Mouse (Mus musculus): ENCODE data around the gene Bcl11a.

Bcl11a gene

DNA sequence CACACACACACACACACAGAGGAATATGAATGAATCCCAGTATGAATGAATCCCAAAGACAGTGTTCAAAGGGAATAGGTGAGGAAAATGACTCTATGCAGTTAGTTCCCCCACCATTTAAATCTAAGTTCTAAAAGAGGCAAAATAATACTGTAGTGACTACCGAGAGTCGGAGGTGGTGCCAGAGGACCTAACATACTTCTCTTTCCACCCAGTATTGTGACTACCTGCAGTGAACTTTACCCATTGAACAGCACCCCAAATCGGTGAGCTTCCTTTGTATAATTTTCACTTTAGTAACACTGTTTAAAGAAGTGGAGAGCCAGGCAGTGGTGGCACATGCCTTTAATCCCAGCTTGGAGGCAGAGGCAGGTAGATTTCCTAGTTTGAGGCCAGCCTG, 121.7 kb downstream of the Bcl11a start:
- DNase-seq (ENCODE audit: low read depth, low spot score): no peak

DNA sequence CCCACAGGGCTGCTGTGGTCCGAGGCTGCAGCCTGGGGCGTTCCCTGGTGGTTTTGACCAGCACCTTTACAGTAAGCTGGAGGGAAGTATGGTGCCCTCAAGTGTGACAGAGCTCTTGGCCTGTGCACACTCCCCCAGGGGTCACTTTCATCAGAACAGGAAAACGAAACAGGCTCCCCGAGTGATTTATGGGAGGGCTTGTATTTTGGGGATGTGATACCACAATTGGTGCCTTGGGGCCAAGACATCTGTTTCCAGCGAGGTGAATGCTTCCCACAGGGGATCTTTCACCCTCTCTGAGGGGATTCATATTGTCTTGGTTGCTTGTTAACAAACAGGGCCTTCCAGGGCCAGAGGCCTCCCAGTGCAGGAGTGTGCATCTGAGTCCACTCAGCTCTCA, 122.5 kb downstream of the Bcl11a start:
- DNase-seq (ENCODE audit: low read depth, low spot score): no peak

DNA sequence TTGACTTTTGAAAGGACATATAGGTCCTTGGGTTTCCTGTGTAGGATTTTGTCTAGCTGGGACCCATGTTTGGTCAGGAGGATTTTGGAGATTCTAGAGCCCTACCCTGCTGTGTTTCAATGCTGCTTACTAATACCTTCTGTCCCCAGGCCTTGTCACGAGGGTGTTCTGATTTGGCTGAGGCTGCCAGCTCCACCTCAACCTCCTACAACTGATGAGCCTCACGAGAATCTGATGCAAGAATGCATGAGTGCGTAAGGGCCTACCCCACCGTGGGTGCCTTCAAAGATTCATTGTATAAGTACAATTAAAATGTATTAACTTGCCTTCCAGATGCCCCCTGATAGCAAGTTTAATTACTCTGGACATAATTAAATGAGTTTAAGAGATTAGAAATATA, 123.4 kb downstream of the Bcl11a start:
- DNase-seq (ENCODE audit: low read depth, low spot score): no peak

DNA sequence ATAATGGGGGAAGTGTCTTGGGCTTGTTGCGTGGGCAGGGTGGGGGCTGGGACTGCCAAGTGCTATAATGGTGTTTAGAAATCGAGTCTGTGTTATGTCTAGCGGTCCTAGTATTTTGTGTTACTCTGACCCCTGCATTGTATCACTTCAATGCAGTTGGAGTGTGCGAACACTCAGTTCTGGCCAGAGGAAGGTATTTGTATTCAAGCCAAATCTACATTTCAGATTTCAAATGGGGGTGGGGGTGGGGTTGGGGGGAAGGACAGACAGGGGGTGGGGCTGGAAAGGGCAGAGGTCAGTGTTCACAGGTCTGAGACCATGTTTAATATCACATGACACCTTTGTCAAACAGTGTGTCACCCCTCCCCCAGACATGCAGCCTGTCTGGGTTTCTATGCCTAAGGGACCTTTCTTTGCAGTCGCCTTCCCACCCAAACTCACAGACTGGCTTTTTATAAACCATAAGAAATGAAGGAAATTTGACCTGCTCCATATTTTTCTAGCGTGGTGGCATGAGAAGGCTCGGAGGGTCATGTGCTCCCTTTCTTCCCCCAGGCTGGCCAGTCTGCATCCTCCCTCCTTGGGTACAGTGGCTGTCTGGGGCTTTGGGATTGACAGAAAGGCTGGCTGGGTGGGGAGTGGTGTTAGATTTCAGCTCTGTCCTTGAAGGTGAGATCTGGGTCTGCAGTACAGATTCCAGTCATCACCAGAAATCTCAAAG, 124.9 kb downstream of the Bcl11a start:
- no peak for DNase-seq (ENCODE audit: low read depth, low spot score)

DNA sequence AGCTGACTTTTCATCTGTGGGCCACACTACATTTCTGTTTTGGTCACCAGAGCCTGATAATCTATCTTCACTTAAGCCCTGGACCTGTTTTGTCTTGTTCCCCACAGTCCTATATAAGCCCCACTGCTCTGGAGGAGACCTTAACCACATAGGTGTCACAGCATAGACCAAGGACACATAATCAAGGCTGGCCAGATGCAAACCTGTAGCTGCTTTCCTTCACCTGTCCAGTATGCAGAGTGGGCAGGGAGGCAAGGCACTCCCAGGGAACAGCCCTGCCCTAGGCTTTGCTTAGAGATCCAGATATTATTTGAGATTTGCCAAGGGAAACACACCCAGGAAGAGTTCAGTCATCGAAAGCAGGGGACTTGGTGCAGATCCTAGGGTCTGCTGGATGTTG, 125.6 kb downstream of the Bcl11a start:
- DNase-seq (ENCODE audit: low read depth, low spot score): no peak

DNA sequence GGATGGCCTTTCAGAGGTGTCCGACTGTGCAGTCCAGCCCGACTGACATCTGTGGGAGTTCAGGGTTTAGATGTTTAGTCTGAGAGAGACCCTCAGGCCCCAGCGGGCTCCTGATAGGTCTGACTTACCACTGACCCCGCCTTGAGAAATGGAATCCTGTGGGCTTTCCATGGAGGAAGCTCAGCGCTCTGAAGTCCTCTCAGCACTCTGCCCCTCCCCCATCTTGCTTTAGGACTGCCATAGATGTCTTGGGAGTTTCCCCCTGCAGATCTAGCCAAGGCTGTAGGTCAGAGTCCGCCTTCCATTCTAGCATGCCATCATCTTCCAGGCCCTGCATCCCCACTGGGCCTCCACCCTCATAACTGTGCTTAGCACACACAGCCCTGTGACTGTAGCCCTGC, 131.1 kb downstream of the Bcl11a start:
- DNase-seq (ENCODE audit: low read depth, low spot score): no peak

DNA sequence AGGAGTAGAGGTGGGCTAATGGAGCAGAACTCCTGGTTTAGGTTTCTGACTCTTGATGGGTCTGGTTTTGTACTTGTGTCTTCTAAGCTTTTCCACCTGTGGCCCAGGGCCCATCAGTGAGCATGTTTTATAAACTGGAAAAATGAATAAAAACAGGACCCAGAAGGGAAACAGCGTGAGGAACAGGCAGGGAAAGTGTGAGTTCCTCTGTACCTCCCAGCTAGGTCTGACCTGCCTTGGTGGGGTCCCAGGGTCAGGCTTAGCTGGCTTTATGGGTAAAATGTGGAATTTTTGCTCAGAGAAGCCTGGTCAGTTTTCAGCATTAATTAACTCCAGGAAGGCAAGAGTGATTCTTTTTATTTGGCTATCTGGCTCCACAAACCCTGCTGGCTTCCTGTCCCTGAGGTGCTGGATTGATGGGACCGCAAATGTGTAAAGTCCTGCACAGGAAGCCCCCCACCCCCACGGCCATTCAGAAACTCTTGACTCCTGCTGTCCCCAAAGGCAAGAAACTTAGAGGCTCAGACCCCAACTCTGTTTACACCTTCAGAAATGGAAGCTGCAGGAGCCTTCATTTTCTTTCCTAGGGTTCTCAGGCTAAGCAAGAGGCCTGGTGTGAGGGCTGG, 136.8 kb downstream of the Bcl11a start:
- no peak for DNase-seq (ENCODE audit: low read depth, low spot score)

DNA sequence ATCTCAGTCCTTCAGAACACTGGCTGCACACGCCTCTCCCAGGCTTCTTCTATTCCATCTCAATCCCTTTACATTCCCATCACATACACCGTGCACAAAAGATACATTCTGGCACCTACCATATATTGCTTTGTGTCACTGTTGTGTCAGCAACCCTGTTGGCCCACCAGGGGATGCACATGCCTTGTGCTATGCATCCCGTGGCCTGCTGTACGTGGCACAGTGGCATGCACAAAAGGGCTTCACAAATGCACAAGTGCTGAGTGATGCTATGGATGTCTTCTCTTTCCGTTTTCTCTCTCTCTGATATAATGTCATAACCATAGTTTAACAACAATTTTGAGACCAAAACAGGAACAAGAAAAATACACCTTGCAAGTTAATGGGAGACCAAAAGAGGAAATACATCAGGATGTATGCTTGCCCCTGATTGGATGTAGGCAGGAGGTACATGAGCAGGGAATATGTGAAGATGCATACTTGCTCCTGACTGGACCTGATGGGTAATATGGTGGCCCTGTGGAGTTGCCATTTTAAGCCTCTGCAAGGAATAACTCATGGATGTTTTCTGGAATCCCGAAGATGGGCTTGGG, 140.0 kb downstream of the Bcl11a start:
- DNase-seq (ENCODE audit: low read depth, low spot score): no peak

DNA sequence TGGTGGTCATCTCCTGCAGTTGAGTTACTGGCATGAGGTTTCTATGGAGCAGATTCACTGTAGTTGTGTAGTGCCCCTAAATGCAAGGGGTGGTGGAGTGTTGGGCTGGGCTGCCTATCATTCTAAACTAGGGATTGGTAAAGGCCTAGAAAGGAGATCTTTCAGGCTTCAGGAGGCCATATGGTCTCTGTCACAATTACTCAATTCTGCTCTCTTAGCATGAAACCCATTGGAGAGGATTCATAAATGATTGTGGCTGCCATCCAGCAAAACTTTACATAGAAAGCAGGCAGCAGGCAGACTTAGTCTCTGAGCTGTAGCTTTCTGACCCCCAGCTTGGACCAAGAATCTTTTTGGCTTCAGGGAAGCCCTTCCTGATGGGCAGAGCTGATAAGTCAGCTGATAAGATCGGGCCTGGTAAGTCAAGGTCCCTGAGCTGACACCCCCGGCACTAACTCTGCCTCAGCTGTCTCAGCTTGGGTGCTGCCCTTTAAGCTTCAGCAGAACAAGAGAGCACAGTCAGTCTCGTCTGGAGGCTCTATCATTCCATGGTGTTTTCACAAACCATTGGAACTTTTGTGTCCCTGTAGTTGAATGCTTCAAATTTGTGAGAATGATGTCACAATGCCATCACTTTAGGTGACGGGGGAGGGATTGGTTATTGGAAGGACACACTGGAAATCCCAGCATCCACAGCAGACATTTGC, 143.9 kb downstream of the Bcl11a start:
- DNase-seq (ENCODE audit: low read depth, low spot score): peak; percentile 3
